Mouse (Mus musculus) erythroblast, embryonic 14.5 days (primary cell): ENCODE data around the gene Spata31d1b. TPM values are rescaled to one million over a fixed set of nuclear protein-coding genes. Genes with fewer than 3 reads are reported as not detected.

Experiments used
- H3K27me3 ChIP-seq: 2 replicates; pipeline ENCODE4 v1.6.1; 2012; ENCODE audit warnings: inconsistent platforms; ENCODE audit not compliant: control insufficient read depth
- H3K36me3 ChIP-seq: 2 replicates; pipeline ENCODE4 v1.6.1; 2012; ENCODE audit warnings: mild to moderate bottlenecking, inconsistent platforms; ENCODE audit not compliant: control insufficient read depth
- H3K4me1 ChIP-seq: 2 replicates; pipeline ENCODE4 v1.6.1; 2012; ENCODE audit warnings: inconsistent platforms; ENCODE audit not compliant: control insufficient read depth
- H3K4me3 ChIP-seq: replicated peaks from 2 replicates; pipeline ENCODE3; 2012; ENCODE audit warnings: moderate library complexity, mild to moderate bottlenecking, inconsistent platforms
- H3K9me3 ChIP-seq: 2 replicates; pipeline ENCODE4 v1.6.1; 2012; ENCODE audit warnings: low read length, inconsistent platforms, mixed read lengths; ENCODE audit not compliant: control insufficient read depth
- GATA1 ChIP-seq: IDR thresholded peaks from 2 replicates; pipeline ENCODE4 v1.6.1; 2012; ENCODE audit warnings: low read length, inconsistent platforms, mixed read lengths
- TAL1 ChIP-seq: IDR thresholded peaks from 3 replicates; pipeline ENCODE4 v1.6.1; 2012; ENCODE audit warnings: low read length, inconsistent platforms, mixed read lengths
- polyA plus RNA-seq: library from polyadenylated mRNA; stranded (reverse); fragments of >175 nt; gene quantifications from 2 replicates; pipeline ENCODE4 v1.2.3, GENCODE M21; 2012

The Spata31d1b gene
- polyA plus RNA-seq, 1 experiment: not detected

GRCm38 (mm10) chr13:59675151-59676011 lies 36.7 kb upstream of the Spata31d1b start, which contains the start of gene Golm1:
Gene Golm1, minus strand, starts transcription at chr13:59675811.
- TF ChIP-seq TAL1 (no peak), GATA1 (no peak)
- H3K36me3 ChIP-seq: peaks cover 24% of the 10 kb centered on the region
- H3K4me1 ChIP-seq: peaks cover 69% of the 10 kb centered on the region
- H3K27me3 ChIP-seq: no peaks in the 10 kb centered on the region
- no peaks in the 10 kb centered on the region for H3K9me3 ChIP-seq
- H3K4me3 ChIP-seq: peak within 1 kb of the TSS; percentile 94

- TF ChIP-seq GATA1 (no peak), TAL1 (no peak)
- peaks cover 65% of the 10 kb centered on the region for H3K4me1 ChIP-seq
- H3K9me3 ChIP-seq: no peaks in the 10 kb centered on the region
- H3K36me3 ChIP-seq: peaks cover 14% of the 10 kb centered on the region
- no peaks in the 10 kb centered on the region for H3K27me3 ChIP-seq
- peak overlapping the region; percentile 94 for H3K4me3 ChIP-seq
Observed at GRCm38 (mm10) chr13:59676316-59677229, 35.5 kb upstream of the Spata31d1b start.

- Histone ChIP-seq H3K36me3 (no peaks in the 10 kb centered on the region), H3K4me3 (no peak overlapping the region), H3K9me3 (no peaks in the 10 kb centered on the region), H3K4me1 (peaks cover 48% of the 10 kb centered on the region), H3K27me3 (peaks cover 4% of the 10 kb centered on the region)
- TF ChIP-seq GATA1 (no peak), TAL1 (no peak)
Observed at GRCm38 (mm10) chr13:59679306-59679705, 32.8 kb upstream of the Spata31d1b start.

GRCm38 (mm10) chr13:59679908-59680307 lies 32.2 kb upstream of the Spata31d1b start:
- no peak overlapping the region for H3K4me3 ChIP-seq
- peaks cover 4% of the 10 kb centered on the region for H3K27me3 ChIP-seq
- TF ChIP-seq GATA1 (peak; percentile 45), TAL1 (no peak)
- H3K36me3 ChIP-seq: no peaks in the 10 kb centered on the region
- no peaks in the 10 kb centered on the region for H3K9me3 ChIP-seq
- peaks cover 42% of the 10 kb centered on the region for H3K4me1 ChIP-seq

- no peaks in the 10 kb centered on the region for H3K36me3 ChIP-seq
- H3K4me1 ChIP-seq: peaks cover 28% of the 10 kb centered on the region
- TF ChIP-seq TAL1 (no peak), GATA1 (no peak)
- no peaks in the 10 kb centered on the region for H3K9me3 ChIP-seq
- H3K4me3 ChIP-seq: no peak overlapping the region
- H3K27me3 ChIP-seq: peaks cover 4% of the 10 kb centered on the region
Observed at GRCm38 (mm10) chr13:59682629-59683028, 29.5 kb upstream of the Spata31d1b start.

- Histone ChIP-seq H3K36me3 (no peaks in the 10 kb centered on the region), H3K9me3 (no peaks in the 10 kb centered on the region), H3K4me1 (peaks cover 9% of the 10 kb centered on the region), H3K27me3 (peaks cover 10% of the 10 kb centered on the region), H3K4me3 (no peak overlapping the region)
- TF ChIP-seq TAL1 (no peak), GATA1 (no peak)
Observed at GRCm38 (mm10) chr13:59685236-59685635, 26.8 kb upstream of the Spata31d1b start.

GRCm38 (mm10) chr13:59688338-59688770 lies 23.7 kb upstream of the Spata31d1b start:
- Histone ChIP-seq H3K27me3 (peaks cover 6% of the 10 kb centered on the region; the same call in 1 of the 2 replicates), H3K9me3 (peaks cover 7% of the 10 kb centered on the region), H3K36me3 (no peaks in the 10 kb centered on the region), H3K4me3 (no peak overlapping the region), H3K4me1 (no peaks in the 10 kb centered on the region; the same call in 1 of the 2 replicates)
- no peak for TF ChIP-seq TAL1
- no peak for TF ChIP-seq GATA1

GRCm38 (mm10) chr13:59689313-59689712 lies 22.8 kb upstream of the Spata31d1b start:
- no peak for TF ChIP-seq GATA1
- no peak for TF ChIP-seq TAL1

More at GRCm38 (mm10) chr13:59689313-59689712, 22.8 kb upstream of the Spata31d1b start:
- Histone ChIP-seq H3K4me1 (no peaks in the 10 kb centered on the region; the same call in 1 of the 2 replicates), H3K9me3 (peaks cover 7% of the 10 kb centered on the region), H3K27me3 (peaks cover 6% of the 10 kb centered on the region), H3K36me3 (no peaks in the 10 kb centered on the region), H3K4me3 (no peak overlapping the region)
